Mouse (Mus musculus): ENCODE data around the gene Crp. TPM values are rescaled to one million over a fixed set of nuclear protein-coding genes. Genes with fewer than 3 reads are reported as not detected.

Gene Crp
- polyA plus RNA-seq, 1 experiment from 2014 or later: 14.7 TPM

Other genes starting within 250 kb of the Crp start
- 1.5 and 1.9 TPM in 2 replicates for gene Slamf9, start 222.7 kb upstream of the Crp start, polyA plus RNA-seq (2015; fragmentation: Nextera tagmentation; extraction: Ambion mirVana)
- gene Igsf9, start 216.3 kb upstream of the Crp start, polyA plus RNA-seq (2015; fragmentation: Nextera tagmentation; extraction: Ambion mirVana): 1.6 and 2.5 TPM in 2 replicates
- 127 and 145 TPM in 2 replicates for gene Tagln2, start 198.0 kb upstream of the Crp start, polyA plus RNA-seq (2015; fragmentation: Nextera tagmentation; extraction: Ambion mirVana)
- 0.17 and 0.44 TPM in 2 replicates for gene Cfap45, start 177.3 kb upstream of the Crp start, polyA plus RNA-seq (2015; fragmentation: Nextera tagmentation; extraction: Ambion mirVana)
- not detected in 2 replicates for gene Vsig8, start 142.1 kb upstream of the Crp start, polyA plus RNA-seq (2015; fragmentation: Nextera tagmentation; extraction: Ambion mirVana)
- 0.10 and 0.12 TPM in 2 replicates for gene Slamf8, start 107.5 kb upstream of the Crp start, polyA plus RNA-seq (2015; fragmentation: Nextera tagmentation; extraction: Ambion mirVana)
- not detected in 2 replicates for gene Fcrl6, start 95.5 kb upstream of the Crp start, polyA plus RNA-seq (2015; fragmentation: Nextera tagmentation; extraction: Ambion mirVana)
- gene Dusp23, start 65.1 kb upstream of the Crp start, polyA plus RNA-seq (2015; fragmentation: Nextera tagmentation; extraction: Ambion mirVana): 4.6 TPM in 2 replicates
- 16.0 and 17.6 TPM in 2 replicates for gene Apcs, start 197.0 kb downstream of the Crp start, polyA plus RNA-seq (2015; fragmentation: Nextera tagmentation; extraction: Ambion mirVana)